Mouse (Mus musculus): Measurements from ENCODE around the gene Tab3. TPM values are rescaled to one million over a fixed set of nuclear protein-coding genes. Genes with fewer than 3 reads are reported as not detected.

Tab3 gene
- 4.0 TPM in 2 replicates for polyA plus RNA-seq (2012; rRNA removed)

- peak within 1 kb of the TSS; percentile 72 for H3K4me3 ChIP-seq (ENCODE audit: extremely low read depth, insufficient read depth, insufficient read length)
- WGBS = 32% methylated on average over 62 of the region's 64 CpGs
- no peaks in the 10 kb centered on the region for H3K27me3 ChIP-seq (ENCODE audit: control insufficient read depth, insufficient read depth, low read length)
- no peaks in the 10 kb centered on the region; the same call in 1 of the 2 replicates for H3K4me1 ChIP-seq (ENCODE audit: control insufficient read depth, insufficient read depth, insufficient read length)
- TF ChIP-seq POLR2A (IDR thresholded peaks at IDR 0.05; ENCODE audit: low read depth, low read length) (no peak; the same call in 1 of the 2 replicates), CTCF (IDR thresholded peaks at IDR 0.05; ENCODE audit: extremely low read depth, insufficient read depth, insufficient read length, insufficient replicate concordance) (no peak)
- peak within 1 kb of the TSS; percentile 60 for H3K27ac ChIP-seq (ENCODE audit: insufficient read depth, low read length)
- no peaks in the 10 kb centered on the region for H3K36me3 ChIP-seq (ENCODE audit: control insufficient read depth, insufficient read depth, low read length)
- DNase-seq (ENCODE audit: low read depth in 1 of 2, low spot score in 2 of 2) = peak; percentile 93 to 95
Measured at GRCm38 (mm10) chrX:85573532-85574181, at the start of gene Tab3. Gene Tab3 (plus strand): TSS chrX:85574022.

- Histone ChIP-seq H3K27ac (ENCODE audit: insufficient read depth, low read length) (no peak overlapping the region), H3K4me3 (ENCODE audit: extremely low read depth, insufficient read depth, insufficient read length) (no peak overlapping the region), H3K27me3 (ENCODE audit: control insufficient read depth, insufficient read depth, low read length) (no peaks in the 10 kb centered on the region), H3K4me1 (ENCODE audit: control insufficient read depth, insufficient read depth, insufficient read length) (no peaks in the 10 kb centered on the region), H3K36me3 (ENCODE audit: control insufficient read depth, insufficient read depth, low read length) (no peaks in the 10 kb centered on the region)
- TF ChIP-seq POLR2A (IDR thresholded peaks at IDR 0.05; ENCODE audit: low read depth, low read length) = no peak
- TF ChIP-seq CTCF (IDR thresholded peaks at IDR 0.05; ENCODE audit: extremely low read depth, insufficient read depth, insufficient read length, insufficient replicate concordance) = no peak
- DNase-seq (ENCODE audit: low read depth in 1 of 2, low spot score in 2 of 2) = no peak
- 56% methylated on average over 1 of the region's 1 CpGs for WGBS
Measured at GRCm38 (mm10) chrX:85525545-85525944, 48.3 kb upstream of the Tab3 start.

- TF ChIP-seq POLR2A (IDR thresholded peaks at IDR 0.05; ENCODE audit: low read depth, low read length) (no peak), CTCF (IDR thresholded peaks at IDR 0.05; ENCODE audit: extremely low read depth, insufficient read depth, insufficient read length, insufficient replicate concordance) (no peak)
- DNase-seq (ENCODE audit: low read depth in 1 of 2, low spot score in 2 of 2) = no peak
- no peak overlapping the region for H3K4me3 ChIP-seq (ENCODE audit: extremely low read depth, insufficient read depth, insufficient read length)
- WGBS = 76% methylated on average over 5 of the region's 5 CpGs
- no peak overlapping the region for H3K27ac ChIP-seq (ENCODE audit: insufficient read depth, low read length)
- H3K4me1 ChIP-seq (ENCODE audit: control insufficient read depth, insufficient read depth, insufficient read length) = no peaks in the 10 kb centered on the region
- no peaks in the 10 kb centered on the region for H3K27me3 ChIP-seq (ENCODE audit: control insufficient read depth, insufficient read depth, low read length)
- no peaks in the 10 kb centered on the region for H3K36me3 ChIP-seq (ENCODE audit: control insufficient read depth, insufficient read depth, low read length)
Measured at GRCm38 (mm10) chrX:85526263-85527019, 47.4 kb upstream of the Tab3 start.

- Histone ChIP-seq H3K4me1 (ENCODE audit: control insufficient read depth, insufficient read depth, insufficient read length) (no peaks in the 10 kb centered on the region), H3K27ac (ENCODE audit: insufficient read depth, low read length) (no peak overlapping the region), H3K27me3 (ENCODE audit: control insufficient read depth, insufficient read depth, low read length) (no peaks in the 10 kb centered on the region), H3K36me3 (ENCODE audit: control insufficient read depth, insufficient read depth, low read length) (no peaks in the 10 kb centered on the region), H3K4me3 (ENCODE audit: extremely low read depth, insufficient read depth, insufficient read length) (no peak overlapping the region)
- TF ChIP-seq CTCF (IDR thresholded peaks at IDR 0.05; ENCODE audit: extremely low read depth, insufficient read depth, insufficient read length, insufficient replicate concordance) = no peak
- 72% methylated on average over 2 of the region's 2 CpGs for WGBS
- no peak for DNase-seq (ENCODE audit: low read depth in 1 of 2, low spot score in 2 of 2)
Measured at GRCm38 (mm10) chrX:85558931-85559330, 14.9 kb upstream of the Tab3 start.

- no peak for DNase-seq (ENCODE audit: low read depth in 1 of 2, low spot score in 2 of 2)
- Histone ChIP-seq H3K4me3 (ENCODE audit: extremely low read depth, insufficient read depth, insufficient read length) (no peak overlapping the region), H3K27ac (ENCODE audit: insufficient read depth, low read length) (no peak overlapping the region), H3K27me3 (ENCODE audit: control insufficient read depth, insufficient read depth, low read length) (no peaks in the 10 kb centered on the region), H3K4me1 (ENCODE audit: control insufficient read depth, insufficient read depth, insufficient read length) (no peaks in the 10 kb centered on the region), H3K36me3 (ENCODE audit: control insufficient read depth, insufficient read depth, low read length) (no peaks in the 10 kb centered on the region)
- no peak for TF ChIP-seq CTCF (IDR thresholded peaks at IDR 0.05; ENCODE audit: extremely low read depth, insufficient read depth, insufficient read length, insufficient replicate concordance)
- no peak for TF ChIP-seq POLR2A (IDR thresholded peaks at IDR 0.05; ENCODE audit: low read depth, low read length)
- 82% methylated on average over 4 of the region's 4 CpGs for WGBS
Measured at GRCm38 (mm10) chrX:85566256-85566655, 7.6 kb upstream of the Tab3 start.

- TF ChIP-seq POLR2A (IDR thresholded peaks at IDR 0.05; ENCODE audit: low read depth, low read length) (no peak), CTCF (IDR thresholded peaks at IDR 0.05; ENCODE audit: extremely low read depth, insufficient read depth, insufficient read length, insufficient replicate concordance) (no peak)
- no peaks in the 10 kb centered on the region; the same call in 1 of the 2 replicates for H3K4me1 ChIP-seq (ENCODE audit: control insufficient read depth, insufficient read depth, insufficient read length)
- peak overlapping the region; percentile 72 for H3K4me3 ChIP-seq (ENCODE audit: extremely low read depth, insufficient read depth, insufficient read length)
- H3K36me3 ChIP-seq (ENCODE audit: control insufficient read depth, insufficient read depth, low read length) = no peaks in the 10 kb centered on the region
- peak overlapping the region; percentile 60 for H3K27ac ChIP-seq (ENCODE audit: insufficient read depth, low read length)
- no peak for DNase-seq (ENCODE audit: low read depth in 1 of 2, low spot score in 2 of 2)
- WGBS = 37% methylated on average over 29 of the region's 34 CpGs
- no peaks in the 10 kb centered on the region for H3K27me3 ChIP-seq (ENCODE audit: control insufficient read depth, insufficient read depth, low read length)
Measured at GRCm38 (mm10) chrX:85574182-85574541, 340 bp downstream of the Tab3 start.

GRCm38 (mm10) chrX:85576310-85576709 is 2.5 kb downstream of the Tab3 start:
- Histone ChIP-seq H3K27ac (ENCODE audit: insufficient read depth, low read length) (no peak overlapping the region), H3K36me3 (ENCODE audit: control insufficient read depth, insufficient read depth, low read length) (no peaks in the 10 kb centered on the region), H3K27me3 (ENCODE audit: control insufficient read depth, insufficient read depth, low read length) (no peaks in the 10 kb centered on the region), H3K4me1 (ENCODE audit: control insufficient read depth, insufficient read depth, insufficient read length) (no peaks in the 10 kb centered on the region; the same call in 1 of the 2 replicates), H3K4me3 (ENCODE audit: extremely low read depth, insufficient read depth, insufficient read length) (no peak overlapping the region)
- 73% methylated on average over 6 of the region's 6 CpGs for WGBS
- TF ChIP-seq POLR2A (IDR thresholded peaks at IDR 0.05; ENCODE audit: low read depth, low read length) (no peak), CTCF (IDR thresholded peaks at IDR 0.05; ENCODE audit: extremely low read depth, insufficient read depth, insufficient read length, insufficient replicate concordance) (no peak)
- DNase-seq (ENCODE audit: low read depth in 1 of 2, low spot score in 2 of 2) = no peak

Measured in spleen, adult 2 months (tissue).